Mouse (Mus musculus): ENCODE results near the gene Ubtd1. TPM values are rescaled to one million over a fixed set of nuclear protein-coding genes. Genes with fewer than 3 reads are reported as not detected.

The Ubtd1 gene
- polyA plus RNA-seq, 1 experiment: 29.8 TPM

- H3K4me1 ChIP-seq (ENCODE audit: control insufficient read depth, insufficient read depth, low read length): peaks cover 27% of the 10 kb centered on the region
- no peak overlapping the region for H3K4me3 ChIP-seq (ENCODE audit: insufficient read depth, low read length)
- TF ChIP-seq CTCF (IDR thresholded peaks at IDR 0.05; ENCODE audit: borderline replicate concordance, insufficient read depth, low read length) (no peak), POLR2A (IDR thresholded peaks at IDR 0.05; ENCODE audit: low read depth, low read length) (no peak)
- peak overlapping the region; percentile 60 for H3K27ac ChIP-seq (ENCODE audit: insufficient read depth, low read length)
Observed at GRCm38 (mm10) chr19:41991926-41992477, 10.4 kb downstream of the Ubtd1 start.

- Histone ChIP-seq H3K4me1 (ENCODE audit: control insufficient read depth, insufficient read depth, low read length) (peaks cover 26% of the 10 kb centered on the region), H3K4me3 (ENCODE audit: insufficient read depth, low read length) (no peak overlapping the region), H3K27ac (ENCODE audit: insufficient read depth, low read length) (peak overlapping the region; percentile 60; the same call in 1 of the 2 replicates)
- TF ChIP-seq CTCF (IDR thresholded peaks at IDR 0.05; ENCODE audit: borderline replicate concordance, insufficient read depth, low read length) (no peak), POLR2A (IDR thresholded peaks at IDR 0.05; ENCODE audit: low read depth, low read length) (no peak)
Observed at GRCm38 (mm10) chr19:41992971-41993370, 11.4 kb downstream of the Ubtd1 start.

- no peak for TF ChIP-seq POLR2A (IDR thresholded peaks at IDR 0.05; ENCODE audit: low read depth, low read length)
- TF ChIP-seq CTCF (IDR thresholded peaks at IDR 0.05; ENCODE audit: borderline replicate concordance, insufficient read depth, low read length): no peak
- H3K4me1 ChIP-seq (ENCODE audit: control insufficient read depth, insufficient read depth, low read length): peaks cover 26% of the 10 kb centered on the region
- H3K4me3 ChIP-seq (ENCODE audit: insufficient read depth, low read length): no peak overlapping the region
- H3K27ac ChIP-seq (ENCODE audit: insufficient read depth, low read length): peak overlapping the region; percentile 60
Observed at GRCm38 (mm10) chr19:41993484-41993883, 11.9 kb downstream of the Ubtd1 start.

GRCm38 (mm10) chr19:41994023-41994422 lies 12.5 kb downstream of the Ubtd1 start:
- TF ChIP-seq CTCF (IDR thresholded peaks at IDR 0.05; ENCODE audit: borderline replicate concordance, insufficient read depth, low read length) (no peak), POLR2A (IDR thresholded peaks at IDR 0.05; ENCODE audit: low read depth, low read length) (no peak)
- Histone ChIP-seq H3K27ac (ENCODE audit: insufficient read depth, low read length) (0 out of 2 replicates have a peak overlapping the region, but pooled peaks have one; percentile 16), H3K4me3 (ENCODE audit: insufficient read depth, low read length) (no peak overlapping the region), H3K4me1 (ENCODE audit: control insufficient read depth, insufficient read depth, low read length) (peaks cover 29% of the 10 kb centered on the region)

GRCm38 (mm10) chr19:41995483-41995882 lies 13.9 kb downstream of the Ubtd1 start:
- H3K27ac ChIP-seq (ENCODE audit: insufficient read depth, low read length): no peak overlapping the region
- peaks cover 31% of the 10 kb centered on the region for H3K4me1 ChIP-seq (ENCODE audit: control insufficient read depth, insufficient read depth, low read length)

GRCm38 (mm10) chr19:41997090-41997489 lies 15.5 kb downstream of the Ubtd1 start:
- Histone ChIP-seq H3K4me1 (ENCODE audit: control insufficient read depth, insufficient read depth, low read length) (peaks cover 26% of the 10 kb centered on the region), H3K27ac (ENCODE audit: insufficient read depth, low read length) (0 out of 2 replicates have a peak overlapping the region, but pooled peaks have one; percentile 12), H3K4me3 (ENCODE audit: insufficient read depth, low read length) (no peak overlapping the region)
- no peak for TF ChIP-seq CTCF (IDR thresholded peaks at IDR 0.05; ENCODE audit: borderline replicate concordance, insufficient read depth, low read length)
- no peak for TF ChIP-seq POLR2A (IDR thresholded peaks at IDR 0.05; ENCODE audit: low read depth, low read length)

More at GRCm38 (mm10) chr19:41995483-41995882, 13.9 kb downstream of the Ubtd1 start:
- no peak for TF ChIP-seq CTCF (IDR thresholded peaks at IDR 0.05; ENCODE audit: borderline replicate concordance, insufficient read depth, low read length)
- no peak for TF ChIP-seq POLR2A (IDR thresholded peaks at IDR 0.05; ENCODE audit: low read depth, low read length)
- no peak overlapping the region for H3K4me3 ChIP-seq (ENCODE audit: insufficient read depth, low read length)

- peaks cover 18% of the 10 kb centered on the region for H3K4me1 ChIP-seq (ENCODE audit: control insufficient read depth, insufficient read depth, low read length)
- no peak overlapping the region for H3K4me3 ChIP-seq (ENCODE audit: insufficient read depth, low read length)
- H3K27ac ChIP-seq (ENCODE audit: insufficient read depth, low read length): no peak overlapping the region
- TF ChIP-seq CTCF (IDR thresholded peaks at IDR 0.05; ENCODE audit: borderline replicate concordance, insufficient read depth, low read length) (no peak), POLR2A (IDR thresholded peaks at IDR 0.05; ENCODE audit: low read depth, low read length) (no peak)
Observed at GRCm38 (mm10) chr19:41998770-41999548, 17.4 kb downstream of the Ubtd1 start.

GRCm38 (mm10) chr19:41999688-42000283 lies 18.2 kb downstream of the Ubtd1 start:
- Histone ChIP-seq H3K4me1 (ENCODE audit: control insufficient read depth, insufficient read depth, low read length) (peaks cover 18% of the 10 kb centered on the region), H3K4me3 (ENCODE audit: insufficient read depth, low read length) (no peak overlapping the region), H3K27ac (ENCODE audit: insufficient read depth, low read length) (no peak overlapping the region)
- TF ChIP-seq CTCF (IDR thresholded peaks at IDR 0.05; ENCODE audit: borderline replicate concordance, insufficient read depth, low read length) (no peak), POLR2A (IDR thresholded peaks at IDR 0.05; ENCODE audit: low read depth, low read length) (no peak)

GRCm38 (mm10) chr19:42000446-42000958 lies 18.9 kb downstream of the Ubtd1 start:
- no peak for TF ChIP-seq POLR2A (IDR thresholded peaks at IDR 0.05; ENCODE audit: low read depth, low read length)
- no peak for TF ChIP-seq CTCF (IDR thresholded peaks at IDR 0.05; ENCODE audit: borderline replicate concordance, insufficient read depth, low read length)

More at GRCm38 (mm10) chr19:42000446-42000958, 18.9 kb downstream of the Ubtd1 start:
- Histone ChIP-seq H3K27ac (ENCODE audit: insufficient read depth, low read length) (no peak overlapping the region), H3K4me3 (ENCODE audit: insufficient read depth, low read length) (no peak overlapping the region), H3K4me1 (ENCODE audit: control insufficient read depth, insufficient read depth, low read length) (peaks cover 13% of the 10 kb centered on the region)

All from embryonic fibroblast, embryonic 13.5 days (primary cell).